Mouse (Mus musculus) limb, embryonic 14.5 days (tissue): ENCODE results near the gene Samhd1. TPM values are rescaled to one million over a fixed set of nuclear protein-coding genes. Genes with fewer than 3 reads are reported as not detected.

ENCODE experiments used
- ATAC-seq: fragments of 200-750 bp; cut with Nextera tagmentation; 2 replicates; pipeline ENCODE4 v1.8.0; 2017; ENCODE audit warnings: low read depth, moderate number of reproducible peaks, moderate TSS enrichment; ENCODE audit not compliant: low FRiP score
- DNase-seq: peaks from one replicate; pipeline ENCODE4 v3.0.0-alpha.2; 2015; ENCODE audit warnings: low spot score
- H3K27ac ChIP-seq: fragments of 300-500 bp; sonication (generic); replicated peaks from 2 replicates; pipeline ENCODE4 v1.5.1; 2014; ENCODE audit warnings: low read depth, mild to moderate bottlenecking, low read length, moderate library complexity, mixed read lengths
- H3K27me3 ChIP-seq: fragments of 300-500 bp; sonication (generic); 2 replicates; pipeline ENCODE4 v1.6.1; 2014; ENCODE audit warnings: low read length, mixed read lengths; ENCODE audit not compliant: control insufficient read depth, insufficient read depth
- H3K36me3 ChIP-seq: fragments of 300-500 bp; sonication (generic); 2 replicates; pipeline ENCODE4 v1.6.1; 2014; ENCODE audit warnings: mild to moderate bottlenecking, low read length, moderate library complexity, mixed read lengths; ENCODE audit not compliant: control insufficient read depth, insufficient read depth
- H3K4me1 ChIP-seq: fragments of 300-500 bp; sonication (generic); 2 replicates; pipeline ENCODE4 v1.6.1; 2014; ENCODE audit warnings: antibody characterized with exemption, low read length, mixed read lengths; ENCODE audit not compliant: control insufficient read depth, insufficient read depth
- H3K4me2 ChIP-seq: fragments of 300-500 bp; sonication (generic); replicated peaks from 2 replicates; pipeline ENCODE4 v1.6.1; 2014; ENCODE audit warnings: low read depth, mild to moderate bottlenecking, low read length, moderate library complexity; ENCODE audit not compliant: severe bottlenecking
- H3K4me3 ChIP-seq: fragments of 300-500 bp; sonication (generic); replicated peaks from 2 replicates; pipeline ENCODE4 v1.5.1; 2014; ENCODE audit warnings: low read length
- H3K9ac ChIP-seq: fragments of 300-500 bp; sonication (generic); 2 replicates; pipeline ENCODE4 v1.6.1; 2014; ENCODE audit warnings: mild to moderate bottlenecking, low read depth, low read length, moderate library complexity; ENCODE audit not compliant: severe bottlenecking
- H3K9me3 ChIP-seq: fragments of 300-500 bp; sonication (generic); 2 replicates; pipeline ENCODE4 v1.6.1; 2016; ENCODE audit warnings: low read length; ENCODE audit not compliant: control insufficient read depth
- POLR2A ChIP-seq: fragments of 200-500 bp; IDR thresholded peaks from 2 replicates; pipeline ENCODE4 v1.8.0; 2012; ENCODE audit warnings: inconsistent platforms, mild to moderate bottlenecking, moderate library complexity, borderline replicate concordance; ENCODE audit not compliant: insufficient read depth, insufficient read length; ENCODE audit errors: extremely low read depth
- WGBS: fragments of 180-500 bp; shearing (Covaris S2); extraction: QIAGEN DNeasy Blood & Tissue Kit; methylation state at CpG from one replicate; pipeline ENCODE4 v1.1.7; 2014; 5-methylcytosine and 5-hydroxymethylcytosine counted together
- polyA plus RNA-seq, 2 experiments: library from polyadenylated mRNA; depleted of rRNA in 1 of 2; stranded (reverse) in 1 of 2; unstranded in 1 of 2; fragments of >200 nt; fragmentation: Nextera tagmentation in 1 of 2; extraction: Ambion mirVana in 1 of 2; gene quantifications; 2 replicates each; pipeline versions ENCODE4 v1.2.1 to v1.2.3; 2012 to 2014

The Samhd1 gene
- polyA plus RNA-seq, 2 experiments, result 24.3 to 33.6 TPM

- Histone ChIP-seq H3K9me3 (no peaks in the 10 kb centered on the region), H3K4me1 (no peaks in the 10 kb centered on the region), H3K4me2 (no peak overlapping the region), H3K36me3 (no peaks in the 10 kb centered on the region), H3K9ac (no peak overlapping the region), H3K27me3 (no peaks in the 10 kb centered on the region), H3K27ac (no peak overlapping the region), H3K4me3 (no peak overlapping the region)
- no peak for TF ChIP-seq POLR2A
- DNase-seq (no peak), ATAC-seq (no peak)
- WGBS, result 85% methylated on average over 7 of the region's 7 CpGs
Measured at GRCm38 (mm10) chr2:157084831-157085585, 50.1 kb downstream of the Samhd1 start.

GRCm38 (mm10) chr2:157081960-157082359 is 53.1 kb downstream of the Samhd1 start:
- Histone ChIP-seq H3K9me3 (no peaks in the 10 kb centered on the region), H3K27ac (no peak overlapping the region), H3K36me3 (no peaks in the 10 kb centered on the region), H3K4me3 (no peak overlapping the region), H3K4me2 (no peak overlapping the region), H3K9ac (no peak overlapping the region), H3K27me3 (no peaks in the 10 kb centered on the region), H3K4me1 (peaks cover 11% of the 10 kb centered on the region)
- ATAC-seq (no peak), DNase-seq (no peak)
- 31% methylated on average over 7 of the region's 7 CpGs for WGBS
- TF ChIP-seq POLR2A, result no peak

GRCm38 (mm10) chr2:157081331-157081730 is 53.7 kb downstream of the Samhd1 start:
- no peak overlapping the region for H3K4me3 ChIP-seq
- H3K27me3 ChIP-seq, result no peaks in the 10 kb centered on the region
- peaks cover 17% of the 10 kb centered on the region for H3K4me1 ChIP-seq
- no peak for TF ChIP-seq POLR2A
- no peak for ATAC-seq
- no peak for DNase-seq
- WGBS, result 92% methylated on average over 8 of the region's 8 CpGs
- H3K27ac ChIP-seq, result no peak overlapping the region
- no peak overlapping the region for H3K4me2 ChIP-seq
- H3K9ac ChIP-seq, result no peak overlapping the region
- H3K9me3 ChIP-seq, result no peaks in the 10 kb centered on the region
- 0 out of 2 replicates have a peak, but pooled peaks cover 4% of the 10 kb centered on the region for H3K36me3 ChIP-seq

- Histone ChIP-seq H3K27ac (peak overlapping the region; percentile 98), H3K27me3 (no peaks in the 10 kb centered on the region), H3K4me3 (peak overlapping the region; percentile 91), H3K4me2 (peak overlapping the region; percentile 92), H3K36me3 (0 out of 2 replicates have a peak, but pooled peaks cover 6% of the 10 kb centered on the region), H3K4me1 (peaks cover 33% of the 10 kb centered on the region), H3K9me3 (no peaks in the 10 kb centered on the region), H3K9ac (peak overlapping the region; percentile 96)
- ATAC-seq (no peak), DNase-seq (no peak)
- WGBS, result 11% methylated on average over 16 of the region's 16 CpGs
- TF ChIP-seq POLR2A, result no peak
Measured at GRCm38 (mm10) chr2:157079701-157080180, 55.3 kb downstream of the Samhd1 start.

- DNase-seq, result peak; percentile 79
- 0 out of 2 replicates have a peak, but pooled peaks cover 6% of the 10 kb centered on the region for H3K36me3 ChIP-seq
- peak within 1 kb of the TSS; percentile 96 for H3K9ac ChIP-seq
- 0% methylated on average over 42 of the region's 136 CpGs for WGBS
- peak; percentile 90 for ATAC-seq
- peaks cover 39% of the 10 kb centered on the region for H3K4me1 ChIP-seq
- peak within 1 kb of the TSS; percentile 91 for H3K4me3 ChIP-seq
- H3K27ac ChIP-seq, result peak within 1 kb of the TSS; percentile 98
- no peaks in the 10 kb centered on the region for H3K9me3 ChIP-seq
- peak; percentile 82; the same call in 1 of the 2 replicates for TF ChIP-seq POLR2A
- peak within 1 kb of the TSS; percentile 92 for H3K4me2 ChIP-seq
- no peaks in the 10 kb centered on the region for H3K27me3 ChIP-seq
Measured at GRCm38 (mm10) chr2:157078793-157079700, 56.0 kb downstream of the Samhd1 start, which contains the start of gene Soga1. Soga1 (minus strand) TSS chr2:157079254.
